Mouse (Mus musculus): ENCODE data around the gene Tubg1. TPM values are rescaled to one million over a fixed set of nuclear protein-coding genes. Genes with fewer than 3 reads are reported as not detected.
"Not testable (repeated sequence)": the region's sequence is repeated elsewhere in the genome, so short reads cannot be mapped to it uniquely, and the experiment has no call there.

The Tubg1 gene
- total and polyA plus RNA-seq, 2 experiments from 2014 or later = 43.1 to 66.6 TPM

- Histone ChIP-seq H3K9me3 (ENCODE audit: low read length) (no peaks in the 10 kb centered on the region), H3K27me3 (ENCODE audit: insufficient read depth, low read length) (no peaks in the 10 kb centered on the region), H3K27ac (ENCODE audit: low read depth, low read length) (no peak overlapping the region), H3K9ac (no peak overlapping the region), H3K4me1 (ENCODE audit: insufficient read depth) (peaks cover 2% of the 10 kb centered on the region; the same call in 1 of the 2 replicates), H3K4me2 (ENCODE audit: low read depth) (no peak overlapping the region), H3K36me3 (ENCODE audit: insufficient read depth) (no peaks in the 10 kb centered on the region), H3K4me3 (ENCODE audit: low read depth, low read length) (no peak overlapping the region)
- WGBS = 38% methylated on average over 9 of the region's 9 CpGs
- no peak for TF ChIP-seq CTCF (IDR thresholded peaks at IDR 0.05; ENCODE audit: low read depth)
- no peak for DNase-seq
- ATAC-seq = no peak
These were observed 29.7 kb downstream of the Tubg1 start for GRCm38 (mm10) chr11:101149178-101150105.

DNA sequence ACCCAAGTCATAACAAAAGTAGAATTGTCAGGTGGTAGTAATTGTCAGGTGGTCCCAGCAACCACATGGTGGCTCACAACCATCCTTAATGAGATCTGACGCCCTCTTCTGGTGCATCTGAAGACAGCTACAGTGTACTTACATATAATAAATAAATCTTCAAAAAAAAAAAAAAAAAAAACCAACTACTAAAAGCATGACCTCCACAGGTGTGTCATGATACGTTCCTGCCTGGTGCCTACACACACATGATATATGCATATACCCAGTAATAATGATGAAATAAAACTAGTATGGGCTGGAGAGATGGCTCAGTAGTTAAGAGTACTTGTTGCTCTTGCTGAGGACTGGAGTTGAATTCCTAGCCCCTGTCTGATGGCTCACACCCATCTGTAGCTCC lies 31.3 kb downstream of the Tubg1 start:
- no peak for TF ChIP-seq CTCF (IDR thresholded peaks at IDR 0.05; ENCODE audit: low read depth)
- H3K4me1 ChIP-seq (ENCODE audit: insufficient read depth) = no peaks in the 10 kb centered on the region
- H3K27ac ChIP-seq (ENCODE audit: low read depth, low read length) = no peak overlapping the region
- H3K9ac ChIP-seq = no peak overlapping the region
- no peaks in the 10 kb centered on the region for H3K36me3 ChIP-seq (ENCODE audit: insufficient read depth)
- no peak overlapping the region for H3K4me3 ChIP-seq (ENCODE audit: low read depth, low read length)
- no peaks in the 10 kb centered on the region for H3K27me3 ChIP-seq (ENCODE audit: insufficient read depth, low read length)
- DNase-seq = no peak
- ATAC-seq = no peak
- WGBS = 47% methylated on average over 2 of the region's 2 CpGs
- H3K9me3 ChIP-seq (ENCODE audit: low read length) = no peaks in the 10 kb centered on the region
- no peak overlapping the region for H3K4me2 ChIP-seq (ENCODE audit: low read depth)

GRCm38 (mm10) chr11:101152825-101153224 lies 33.1 kb downstream of the Tubg1 start:
- H3K36me3 ChIP-seq (ENCODE audit: insufficient read depth) = no peaks in the 10 kb centered on the region
- 94% methylated on average over 1 of the region's 1 CpGs for WGBS
- H3K27me3 ChIP-seq (ENCODE audit: insufficient read depth, low read length) = no peaks in the 10 kb centered on the region
- H3K27ac ChIP-seq (ENCODE audit: low read depth, low read length) = no peak overlapping the region
- DNase-seq (no peak), ATAC-seq (no peak)
- no peak for TF ChIP-seq CTCF (IDR thresholded peaks at IDR 0.05; ENCODE audit: low read depth)
- no peak overlapping the region for H3K4me2 ChIP-seq (ENCODE audit: low read depth)
- no peaks in the 10 kb centered on the region for H3K4me1 ChIP-seq (ENCODE audit: insufficient read depth)
- H3K4me3 ChIP-seq (ENCODE audit: low read depth, low read length) = no peak overlapping the region
- H3K9ac ChIP-seq = no peak overlapping the region
- no peaks in the 10 kb centered on the region for H3K9me3 ChIP-seq (ENCODE audit: low read length)

- Histone ChIP-seq H3K4me1 (ENCODE audit: insufficient read depth) (no peaks in the 10 kb centered on the region), H3K27ac (ENCODE audit: low read depth, low read length) (no peak overlapping the region), H3K4me2 (ENCODE audit: low read depth) (no peak overlapping the region), H3K27me3 (ENCODE audit: insufficient read depth, low read length) (no peaks in the 10 kb centered on the region), H3K9me3 (ENCODE audit: low read length) (no peaks in the 10 kb centered on the region), H3K9ac (no peak overlapping the region), H3K36me3 (ENCODE audit: insufficient read depth) (no peaks in the 10 kb centered on the region), H3K4me3 (ENCODE audit: low read depth, low read length) (no peak overlapping the region)
- ATAC-seq = no peak
- no peak for TF ChIP-seq CTCF (IDR thresholded peaks at IDR 0.05; ENCODE audit: low read depth)
- no peak for DNase-seq
These were observed 34.9 kb downstream of the Tubg1 start for GRCm38 (mm10) chr11:101154648-101155047.

DNA sequence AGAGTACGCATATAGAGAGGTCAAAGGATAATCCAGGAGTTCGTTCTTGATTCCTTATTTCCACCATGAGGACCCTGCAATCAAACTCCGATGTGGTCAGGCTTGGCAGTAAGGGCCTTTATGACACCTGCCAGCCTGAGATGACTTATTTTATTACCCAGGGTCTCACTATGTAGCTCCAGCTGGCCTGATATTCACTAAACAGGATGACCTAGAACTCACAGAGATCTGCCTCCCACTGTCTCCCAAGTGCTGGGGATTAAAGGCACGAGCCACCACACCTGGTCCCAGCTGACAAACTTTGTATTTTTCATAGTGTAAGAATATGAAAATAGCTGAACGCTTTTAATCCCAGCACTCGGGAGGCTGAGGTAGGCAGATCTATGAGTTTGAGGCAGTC lies 35.4 kb downstream of the Tubg1 start:
- DNase-seq (no peak), ATAC-seq (no peak)
- Histone ChIP-seq H3K36me3 (ENCODE audit: insufficient read depth) (no peaks in the 10 kb centered on the region), H3K9me3 (ENCODE audit: low read length) (no peaks in the 10 kb centered on the region), H3K4me1 (ENCODE audit: insufficient read depth) (no peaks in the 10 kb centered on the region), H3K9ac (no peak overlapping the region), H3K27me3 (ENCODE audit: insufficient read depth, low read length) (no peaks in the 10 kb centered on the region), H3K4me2 (ENCODE audit: low read depth) (peak overlapping the region; percentile 84), H3K27ac (ENCODE audit: low read depth, low read length) (no peak overlapping the region), H3K4me3 (ENCODE audit: low read depth, low read length) (no peak overlapping the region)
- TF ChIP-seq CTCF (IDR thresholded peaks at IDR 0.05; ENCODE audit: low read depth) = no peak
- WGBS = 71% methylated on average over 6 of the region's 6 CpGs

DNA sequence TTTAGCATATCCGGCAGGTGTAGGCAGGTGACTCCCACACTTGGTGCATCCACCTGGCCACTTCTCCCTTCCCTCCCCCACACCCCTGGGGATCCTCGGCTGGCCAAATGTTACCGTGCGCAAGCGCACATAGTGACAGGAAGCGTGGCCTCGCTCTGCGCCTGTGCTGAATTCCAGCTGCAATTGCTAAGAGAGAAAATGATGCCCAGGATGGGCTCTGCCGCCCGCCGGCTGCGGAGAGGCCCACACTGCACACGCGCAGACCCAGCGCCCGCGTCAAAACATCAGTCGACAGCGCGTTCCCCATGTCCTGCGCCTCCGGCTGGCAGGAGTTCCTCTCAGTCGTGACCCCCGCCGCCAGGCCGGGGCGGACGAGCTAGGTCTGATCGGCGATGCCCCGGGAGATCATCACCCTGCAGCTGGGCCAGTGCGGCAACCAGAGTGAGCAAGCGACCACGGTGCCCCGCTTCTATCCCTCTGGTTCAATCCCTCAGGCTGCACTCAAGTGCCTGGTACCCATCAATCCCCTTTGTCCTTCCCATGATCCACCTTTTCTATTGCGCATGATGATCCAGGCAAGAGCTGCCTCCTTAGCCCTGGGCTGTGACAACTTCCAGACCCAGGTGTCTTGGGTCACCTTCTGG lies 36.1 kb downstream of the Tubg1 start, which contains the start of gene Tubg2:
Gene Tubg2 (plus strand): TSS at position 180 of the 644 bp plus-strand sequence.
- Histone ChIP-seq H3K27ac (ENCODE audit: low read depth, low read length) (peak within 1 kb of the TSS; percentile 82), H3K9me3 (ENCODE audit: low read length) (no peaks in the 10 kb centered on the region), H3K36me3 (ENCODE audit: insufficient read depth) (no peaks in the 10 kb centered on the region), H3K4me1 (ENCODE audit: insufficient read depth) (no peaks in the 10 kb centered on the region), H3K9ac (peak within 1 kb of the TSS; percentile 73), H3K4me2 (ENCODE audit: low read depth) (peak within 1 kb of the TSS; percentile 84), H3K4me3 (ENCODE audit: low read depth, low read length) (peak within 1 kb of the TSS; percentile 45), H3K27me3 (ENCODE audit: insufficient read depth, low read length) (no peaks in the 10 kb centered on the region)
- peak; percentile 97 for ATAC-seq
- TF ChIP-seq CTCF (IDR thresholded peaks at IDR 0.05; ENCODE audit: low read depth) = 0 out of 2 replicates have a peak, but pooled peaks have one; percentile 1
- peak; percentile 89 for DNase-seq
- WGBS = 2% methylated on average over 36 of the region's 36 CpGs

DNA sequence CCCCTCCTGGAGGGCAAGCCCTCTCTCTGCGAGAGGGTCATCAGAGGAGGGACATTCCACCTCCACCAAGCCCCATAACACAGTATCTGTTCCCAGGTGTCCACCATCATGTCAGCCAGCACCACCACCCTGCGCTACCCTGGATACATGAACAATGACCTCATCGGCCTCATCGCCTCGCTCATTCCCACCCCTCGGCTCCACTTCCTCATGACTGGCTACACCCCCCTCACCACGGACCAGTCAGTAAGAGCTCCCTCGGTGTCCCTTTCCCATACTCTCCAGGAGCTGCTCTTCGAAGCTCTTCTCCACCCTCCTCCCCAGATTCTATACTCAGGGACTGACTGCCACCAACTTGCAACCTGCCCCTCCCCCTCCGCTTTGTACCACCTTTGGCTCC lies 40.4 kb downstream of the Tubg1 start:
- not testable (repeated sequence) for DNase-seq; H3K4me1 ChIP-seq (ENCODE audit: insufficient read depth); H3K4me3 ChIP-seq (ENCODE audit: low read depth, low read length); H3K36me3 ChIP-seq (ENCODE audit: insufficient read depth); H3K4me2 ChIP-seq (ENCODE audit: low read depth); H3K27ac ChIP-seq (ENCODE audit: low read depth, low read length); ATAC-seq; H3K9ac ChIP-seq; H3K9me3 ChIP-seq (ENCODE audit: low read length)
- peaks cover 13% of the 10 kb centered on the region; the same call in 1 of the 2 replicates for H3K27me3 ChIP-seq (ENCODE audit: insufficient read depth, low read length)
- 79% methylated on average over 8 of the region's 10 CpGs for WGBS

- not testable (repeated sequence) for ATAC-seq; H3K4me1 ChIP-seq (ENCODE audit: insufficient read depth); H3K36me3 ChIP-seq (ENCODE audit: insufficient read depth); H3K4me2 ChIP-seq (ENCODE audit: low read depth); DNase-seq; H3K9ac ChIP-seq; H3K27ac ChIP-seq (ENCODE audit: low read depth, low read length); H3K4me3 ChIP-seq (ENCODE audit: low read depth, low read length); H3K9me3 ChIP-seq (ENCODE audit: low read length)
- H3K27me3 ChIP-seq (ENCODE audit: insufficient read depth, low read length) = peaks cover 21% of the 10 kb centered on the region
- 69% methylated on average over 7 of the region's 8 CpGs for WGBS
These were observed 41.3 kb downstream of the Tubg1 start for GRCm38 (mm10) chr11:101160981-101161505.
